Comparison of ENCODE assay signal across 8 mouse cellular contexts in the genomic region with DNA sequence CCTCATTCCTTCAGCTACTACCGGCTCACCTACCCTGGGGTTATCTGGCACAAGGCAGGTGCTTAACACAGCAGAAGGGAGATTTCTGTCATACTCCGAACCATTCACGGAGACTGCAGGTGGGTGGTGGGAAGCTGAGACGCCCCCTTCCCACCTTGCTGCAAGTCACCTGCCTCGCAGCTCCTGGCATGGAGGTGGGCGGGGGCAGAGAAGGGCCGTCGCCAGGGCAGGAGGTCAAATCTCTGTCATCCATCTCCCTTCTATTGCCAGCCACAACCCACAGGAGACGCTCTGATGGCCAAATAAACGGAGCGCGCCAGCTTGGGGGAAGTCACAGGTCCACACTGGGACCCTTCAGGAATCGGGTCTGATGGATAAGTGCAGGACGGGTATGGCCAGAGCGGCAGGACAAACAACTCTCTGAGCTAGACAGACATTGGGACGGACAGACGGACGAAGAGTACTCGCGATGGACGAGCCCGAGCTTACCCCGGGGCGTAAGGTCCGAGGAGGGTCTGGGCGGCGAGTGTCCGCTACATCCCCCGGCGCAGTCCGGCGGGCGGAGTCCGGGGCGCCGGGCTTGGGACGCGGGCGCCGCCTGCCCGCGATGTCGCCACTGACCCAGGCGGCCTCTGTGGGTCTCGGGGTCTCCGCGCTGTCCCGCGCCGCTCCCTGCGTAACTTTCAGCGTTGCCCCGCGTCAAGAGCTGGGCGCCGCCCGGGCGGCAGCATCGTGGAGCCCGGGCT. TPM values are rescaled to one million over a fixed set of nuclear protein-coding genes. Genes with fewer than 3 reads are reported as not detected.
DNase-seq lines count a peak whose midpoint lies in the region; ATAC-seq and TF ChIP-seq lines count a peak whose summit lies in the region.

A gene (minus strand): TSS at position 535 of the 746 bp plus-strand sequence.

- DNase-seq in kidney, postnatal 14 days = no peak
- DNase-seq in embryo, embryonic 9.5 days (ENCODE audit: extremely low spot score) = peak; percentile 45
- DNase-seq in hindbrain, postnatal 0 days (ENCODE audit: low spot score) = no peak
- peak; percentile 87 for DNase-seq in midbrain, embryonic 11.5 days (ENCODE audit: low spot score, missing footprints)
- no peak for DNase-seq in cerebellum, adult 18-20 months
- DNase-seq in adrenal gland, postnatal 14 days = no peak
- no peak for DNase-seq in adipocyte (ENCODE audit: low spot score)

- peaks cover 13% of the 10 kb centered on the region; the same call in 1 of the 2 replicates for H3K4me1 ChIP-seq in kidney, embryonic 16.5 days (ENCODE audit: insufficient read depth, low read length)
- no peaks in the 10 kb centered on the region for H3K4me1 ChIP-seq in hindbrain, postnatal 0 days (ENCODE audit: insufficient read depth, low read length)
- H3K4me1 ChIP-seq in midbrain, embryonic 11.5 days (ENCODE audit: control insufficient read depth, insufficient read depth, low read length) = peaks cover 4% of the 10 kb centered on the region

- H3K4me2 ChIP-seq in kidney, embryonic 16.5 days (replicated peaks; ENCODE audit: low read depth, low read length) = peak within 1 kb of the TSS; percentile 80
- H3K4me2 ChIP-seq in hindbrain, postnatal 0 days (ENCODE audit: low read depth, low read length) = peak within 1 kb of the TSS; percentile 98
- peak within 1 kb of the TSS; percentile 99 for H3K4me2 ChIP-seq in midbrain, embryonic 11.5 days

- no peak for TF ChIP-seq CTCF in hindbrain, postnatal 0 days (IDR thresholded peaks at IDR 0.05; ENCODE audit: low read depth)

- H3K27me3 ChIP-seq in kidney, embryonic 16.5 days (ENCODE audit: insufficient read depth, low read length) = peaks cover 65% of the 10 kb centered on the region
- peaks cover 27% of the 10 kb centered on the region; the same call in 1 of the 2 replicates for H3K27me3 ChIP-seq in hindbrain, postnatal 0 days (ENCODE audit: insufficient read depth, low read length)
- H3K27me3 ChIP-seq in midbrain, embryonic 11.5 days (ENCODE audit: control insufficient read depth, insufficient read depth, low read length) = peaks cover 61% of the 10 kb centered on the region

- WGBS in kidney, embryonic 16.5 days = 1% methylated on average over 60 of the region's 60 CpGs
- WGBS in hindbrain, postnatal 0 days = 1% methylated on average over 57 of the region's 60 CpGs
- 1% methylated on average over 59 of the region's 60 CpGs for WGBS in midbrain, embryonic 11.5 days

- peak; percentile 14; the same call in 1 of the 2 replicates for ATAC-seq in kidney, embryonic 16.5 days (ENCODE audit: low FRiP score, low TSS enrichment)
- peak; percentile 4; the same call in 1 of the 2 replicates for ATAC-seq in hindbrain, postnatal 0 days
- ATAC-seq in midbrain, embryonic 11.5 days (ENCODE audit: low FRiP score) = peak; percentile 17; the same call in 1 of the 2 replicates

- H3K9ac ChIP-seq in kidney, embryonic 16.5 days (replicated peaks; ENCODE audit: low read length) = peak within 1 kb of the TSS; percentile 67
- peak within 1 kb of the TSS; percentile 42 for H3K9ac ChIP-seq in hindbrain, postnatal 0 days (replicated peaks; ENCODE audit: low read length)
- peak within 1 kb of the TSS; percentile 52 for H3K9ac ChIP-seq in midbrain, embryonic 11.5 days (ENCODE audit: low read length)

- H3K9me3 ChIP-seq in kidney, embryonic 16.5 days (ENCODE audit: low read length) = no peaks in the 10 kb centered on the region
- no peaks in the 10 kb centered on the region for H3K9me3 ChIP-seq in hindbrain, postnatal 0 days (ENCODE audit: low read length)
- H3K9me3 ChIP-seq in midbrain, embryonic 11.5 days (ENCODE audit: control insufficient read depth, low read length) = no peaks in the 10 kb centered on the region

- H3K4me3 ChIP-seq in kidney, embryonic 16.5 days (ENCODE audit: low read length) = peak within 1 kb of the TSS; percentile 59
- H3K4me3 ChIP-seq in hindbrain, postnatal 0 days (ENCODE audit: low read length) = peak within 1 kb of the TSS; percentile 51
- peak within 1 kb of the TSS; percentile 54 for H3K4me3 ChIP-seq in midbrain, embryonic 11.5 days (ENCODE audit: low read depth, low read length)

- H3K36me3 ChIP-seq in kidney, embryonic 16.5 days (ENCODE audit: insufficient read depth, low read length) = no peaks in the 10 kb centered on the region
- H3K36me3 ChIP-seq in hindbrain, postnatal 0 days (ENCODE audit: insufficient read depth, low read length) = no peaks in the 10 kb centered on the region
- H3K36me3 ChIP-seq in midbrain, embryonic 11.5 days (ENCODE audit: control insufficient read depth, insufficient read depth, low read length) = no peaks in the 10 kb centered on the region

- H3K27ac ChIP-seq in kidney, embryonic 16.5 days (ENCODE audit: low read length) = no peak within 1 kb of the TSS
- no peak within 1 kb of the TSS for H3K27ac ChIP-seq in hindbrain, postnatal 0 days
- no peak within 1 kb of the TSS for H3K27ac ChIP-seq in midbrain, embryonic 11.5 days (ENCODE audit: low read depth, low read length)

RNA-seq across cellular contexts. Expression of the gene that starts here (rescaled TPM):
- 0.16 TPM in 1 of 2 replicates, not detected in the other for polyA plus RNA-seq in kidney, embryonic 16.5 days (2015; fragmentation: Nextera tagmentation; extraction: Ambion mirVana)
- 0.50 and 0.94 TPM in 2 replicates for total RNA-seq in hindbrain, postnatal 0 days (2014; rRNA removed)
- not detected in 2 replicates for polyA plus RNA-seq in hindbrain, postnatal 0 days (2015; fragmentation: Nextera tagmentation; extraction: Ambion mirVana)
- polyA plus RNA-seq in midbrain, embryonic 11.5 days (2014; fragmentation: Nextera tagmentation; extraction: Ambion mirVana) = not detected in 2 replicates
- total RNA-seq in adrenal gland, postnatal 14 days (2021) = 0.19 and 0.23 TPM in 2 replicates

Comparison
In these comparisons a context has a peak if more than half of its experiments do, and no peak if none do; other contexts are left out.
1. Peak in ATAC-seq, H3K4me3 ChIP-seq, H3K9ac ChIP-seq and H3K4me2 ChIP-seq in kidney, embryonic 16.5 days; RNA of the gene not detected or under 1 TPM.
2. Peak in ATAC-seq, H3K4me3 ChIP-seq, H3K9ac ChIP-seq and H3K4me2 ChIP-seq in hindbrain, postnatal 0 days; RNA of the gene not detected or under 1 TPM.
3. Peak in DNase-seq, ATAC-seq, H3K4me3 ChIP-seq, H3K9ac ChIP-seq and H3K4me2 ChIP-seq in midbrain, embryonic 11.5 days; RNA of the gene not detected or under 1 TPM.